Mouse (Mus musculus) CD8-positive naive resting alpha-beta T cell, adult 57 days (primary cell): ENCODE measurements around the gene Kif3c. TPM values are rescaled to one million over a fixed set of nuclear protein-coding genes. Genes with fewer than 3 reads are reported as not detected.

Source experiments
- total RNA-seq: library from RNA; stranded (reverse); gene quantifications from one replicate; pipeline ENCODE4 v1.2.4, GENCODE M21; 2023

Kif3c gene
- total RNA-seq: 9.6 TPM

GRCm38 (mm10) chr12:3364508-3365448, at the start of gene Kif3c:
Gene Kif3c, plus strand, starts transcription at chr12:3365132.

DNA sequence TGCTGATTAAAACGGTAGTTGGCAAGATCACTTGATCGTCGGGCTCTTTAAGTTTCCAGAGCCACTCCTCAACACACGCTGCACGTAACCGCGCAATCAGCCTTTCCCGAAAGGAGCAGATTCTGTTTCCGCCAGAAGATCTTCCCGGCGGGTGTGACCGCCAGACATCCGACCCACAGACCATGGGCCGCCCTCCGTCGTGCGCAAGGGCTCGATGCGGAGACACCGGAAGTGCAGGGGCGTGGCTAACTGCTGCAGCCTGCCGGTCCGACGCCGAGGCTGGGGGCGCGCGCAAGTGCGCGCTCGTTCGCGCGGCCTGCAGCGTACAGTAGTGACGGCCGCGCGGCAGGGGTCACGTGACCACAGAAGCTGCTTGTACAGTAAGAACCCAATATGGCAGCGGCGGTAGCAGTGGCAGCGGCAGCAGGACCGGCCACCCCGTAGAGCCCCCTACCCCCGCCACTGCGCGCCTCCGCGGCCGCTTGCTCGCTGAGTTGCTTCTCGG, 61.6 kb downstream of the Kif3c start, which contains the start of gene Asxl2:
TSS of gene Asxl2 (plus strand) at position 328 of the 505 bp plus-strand sequence.

Other genes starting within 250 kb of the Kif3c start
- gene Rab10, start 55.2 kb upstream of the Kif3c start, total RNA-seq: 80.0 TPM
- gene Asxl2, start 61.7 kb downstream of the Kif3c start, total RNA-seq: 81.3 TPM
- gene Dtnb, start 207.2 kb downstream of the Kif3c start, total RNA-seq: 72.9 TPM